Mouse (Mus musculus) forebrain, embryonic 11.5 days (tissue): ENCODE measurements around the gene Ginm1. TPM values are rescaled to one million over a fixed set of nuclear protein-coding genes. Genes with fewer than 3 reads are reported as not detected.

Experiments used
- ATAC-seq: fragments of 200-750 bp; cut with Nextera tagmentation; replicated peaks from 2 replicates; pipeline ENCODE4 v1.8.0; 2017; ENCODE audit warnings: moderate TSS enrichment; ENCODE audit not compliant: low FRiP score
- DNase-seq: peaks from one replicate; pipeline ENCODE4 v3.0.0-alpha.2; 2017; ENCODE audit warnings: low spot score
- H3K27ac ChIP-seq: fragments of 300-500 bp; sonication (generic); 2 replicates; pipeline ENCODE4 v1.5.1; 2014; ENCODE audit warnings: low read depth, low read length
- H3K27me3 ChIP-seq: fragments of 300-500 bp; sonication (generic); 2 replicates; pipeline ENCODE4 v1.6.1; 2014; ENCODE audit warnings: mild to moderate bottlenecking, low read length, mixed read lengths; ENCODE audit not compliant: control insufficient read depth, insufficient read depth
- H3K36me3 ChIP-seq: fragments of 300-500 bp; sonication (generic); 2 replicates; pipeline ENCODE4 v1.6.1; 2014; ENCODE audit warnings: mild to moderate bottlenecking, low read length, moderate library complexity, mixed read lengths; ENCODE audit not compliant: control insufficient read depth, insufficient read depth
- H3K4me1 ChIP-seq: fragments of 300-500 bp; sonication (generic); replicated peaks from 2 replicates; pipeline ENCODE4 v1.6.1; 2014; ENCODE audit warnings: low read length, mixed read lengths; ENCODE audit not compliant: control insufficient read depth, insufficient read depth
- H3K4me2 ChIP-seq: fragments of 300-500 bp; sonication (generic); 2 replicates; pipeline ENCODE4 v1.6.1; 2014; ENCODE audit warnings: low read depth, mild to moderate bottlenecking, low read length, moderate library complexity, mixed read lengths; ENCODE audit not compliant: severe bottlenecking
- H3K4me3 ChIP-seq: fragments of 300-500 bp; sonication (generic); 2 replicates; pipeline ENCODE4 v1.5.1; 2014; ENCODE audit warnings: low read depth, low read length
- H3K9ac ChIP-seq: fragments of 300-500 bp; sonication (generic); 2 replicates; pipeline ENCODE4 v1.6.1; 2014; ENCODE audit warnings: low read length
- H3K9me3 ChIP-seq: fragments of 300-500 bp; sonication (generic); 2 replicates; pipeline ENCODE4 v1.6.1; 2016; ENCODE audit warnings: low read length, mixed read lengths; ENCODE audit not compliant: control insufficient read depth
- WGBS: fragments of 180-500 bp; shearing (Covaris S2); extraction: QIAGEN DNeasy Blood & Tissue Kit; methylation state at CpG from one replicate; pipeline ENCODE4 v1.1.7; 2014; 5-methylcytosine and 5-hydroxymethylcytosine counted together
- polyA plus RNA-seq: library from polyadenylated mRNA; unstranded; fragments of >200 nt; fragmentation: Nextera tagmentation; extraction: Ambion mirVana; gene quantifications from 2 replicates; pipeline ENCODE4 v1.2.1, GENCODE M21; 2014

The Ginm1 gene
- polyA plus RNA-seq, 1 experiment from 2014 or later: 55.2 TPM

GRCm38 (mm10) chr10:7820171-7820570 lies 27.5 kb upstream of the Ginm1 start:
- H3K27me3 ChIP-seq: no peaks in the 10 kb centered on the region
- no peaks in the 10 kb centered on the region for H3K9me3 ChIP-seq
- no peak for DNase-seq
- no peaks in the 10 kb centered on the region for H3K4me1 ChIP-seq
- 92% methylated on average over 5 of the region's 5 CpGs for WGBS
- H3K27ac ChIP-seq: no peak overlapping the region
- H3K36me3 ChIP-seq: no peaks in the 10 kb centered on the region; the same call in 1 of the 2 replicates
- H3K4me3 ChIP-seq: no peak overlapping the region
- H3K4me2 ChIP-seq: no peak overlapping the region
- ATAC-seq: no peak
- no peak overlapping the region for H3K9ac ChIP-seq

GRCm38 (mm10) chr10:7819603-7820002 lies 27.0 kb upstream of the Ginm1 start:
- no peaks in the 10 kb centered on the region for H3K9me3 ChIP-seq
- H3K27me3 ChIP-seq: no peaks in the 10 kb centered on the region
- no peaks in the 10 kb centered on the region for H3K4me1 ChIP-seq
- no peak for ATAC-seq
- H3K27ac ChIP-seq: no peak overlapping the region
- WGBS: 95% methylated on average over 4 of the region's 4 CpGs
- DNase-seq: no peak
- H3K36me3 ChIP-seq: no peaks in the 10 kb centered on the region; the same call in 1 of the 2 replicates
- no peak overlapping the region for H3K4me2 ChIP-seq
- no peak overlapping the region for H3K9ac ChIP-seq
- no peak overlapping the region for H3K4me3 ChIP-seq

GRCm38 (mm10) chr10:7819156-7819555 lies 26.5 kb upstream of the Ginm1 start:
- H3K9ac ChIP-seq: no peak overlapping the region
- H3K4me2 ChIP-seq: no peak overlapping the region
- H3K27me3 ChIP-seq: no peaks in the 10 kb centered on the region
- ATAC-seq: no peak
- no peak for DNase-seq
- WGBS: 93% methylated on average over 4 of the region's 4 CpGs
- no peaks in the 10 kb centered on the region; the same call in 1 of the 2 replicates for H3K36me3 ChIP-seq
- no peaks in the 10 kb centered on the region for H3K4me1 ChIP-seq
- H3K9me3 ChIP-seq: no peaks in the 10 kb centered on the region
- no peak overlapping the region for H3K4me3 ChIP-seq
- no peak overlapping the region for H3K27ac ChIP-seq

GRCm38 (mm10) chr10:7818676-7819075 lies 26.1 kb upstream of the Ginm1 start:
- Histone ChIP-seq H3K4me1 (no peaks in the 10 kb centered on the region), H3K4me2 (no peak overlapping the region), H3K9me3 (no peaks in the 10 kb centered on the region), H3K27ac (no peak overlapping the region), H3K9ac (no peak overlapping the region), H3K4me3 (no peak overlapping the region), H3K27me3 (no peaks in the 10 kb centered on the region), H3K36me3 (no peaks in the 10 kb centered on the region; the same call in 1 of the 2 replicates)
- DNase-seq: no peak
- ATAC-seq: no peak
- 92% methylated on average over 4 of the region's 4 CpGs for WGBS

GRCm38 (mm10) chr10:7816476-7816875 lies 23.9 kb upstream of the Ginm1 start:
- no peaks in the 10 kb centered on the region for H3K27me3 ChIP-seq
- no peaks in the 10 kb centered on the region for H3K4me1 ChIP-seq
- peaks cover 2% of the 10 kb centered on the region; the same call in 1 of the 2 replicates for H3K36me3 ChIP-seq
- no peaks in the 10 kb centered on the region for H3K9me3 ChIP-seq
- H3K27ac ChIP-seq: no peak overlapping the region
- WGBS: 94% methylated on average over 2 of the region's 2 CpGs
- ATAC-seq: no peak
- H3K4me2 ChIP-seq: no peak overlapping the region
- H3K4me3 ChIP-seq: no peak overlapping the region
- H3K9ac ChIP-seq: no peak overlapping the region
- no peak for DNase-seq

- Histone ChIP-seq H3K9ac (no peak overlapping the region), H3K36me3 (peaks cover 2% of the 10 kb centered on the region; the same call in 1 of the 2 replicates), H3K27me3 (no peaks in the 10 kb centered on the region), H3K9me3 (no peaks in the 10 kb centered on the region), H3K27ac (no peak overlapping the region), H3K4me1 (no peaks in the 10 kb centered on the region), H3K4me2 (no peak overlapping the region), H3K4me3 (no peak overlapping the region)
- DNase-seq (no peak), ATAC-seq (peak; percentile 27; the same call in 1 of the 2 replicates)
- 55% methylated on average over 2 of the region's 2 CpGs for WGBS
Measured at GRCm38 (mm10) chr10:7809937-7810336, 17.3 kb upstream of the Ginm1 start.

GRCm38 (mm10) chr10:7802519-7803140 lies 10.0 kb upstream of the Ginm1 start:
- no peak overlapping the region for H3K9ac ChIP-seq
- no peak overlapping the region for H3K4me3 ChIP-seq
- H3K27me3 ChIP-seq: no peaks in the 10 kb centered on the region
- no peaks in the 10 kb centered on the region for H3K9me3 ChIP-seq
- no peak overlapping the region for H3K27ac ChIP-seq
- DNase-seq (no peak), ATAC-seq (no peak)
- no peaks in the 10 kb centered on the region; the same call in 1 of the 2 replicates for H3K36me3 ChIP-seq
- no peak overlapping the region for H3K4me2 ChIP-seq
- WGBS: 90% methylated on average over 2 of the region's 2 CpGs
- no peaks in the 10 kb centered on the region for H3K4me1 ChIP-seq

- no peak overlapping the region for H3K4me2 ChIP-seq
- no peak overlapping the region for H3K9ac ChIP-seq
- 96% methylated on average over 3 of the region's 3 CpGs for WGBS
- H3K4me1 ChIP-seq: no peaks in the 10 kb centered on the region
- no peaks in the 10 kb centered on the region for H3K9me3 ChIP-seq
- ATAC-seq (no peak), DNase-seq (no peak)
- no peak overlapping the region for H3K27ac ChIP-seq
- no peak overlapping the region for H3K4me3 ChIP-seq
- H3K27me3 ChIP-seq: no peaks in the 10 kb centered on the region
- no peaks in the 10 kb centered on the region; the same call in 1 of the 2 replicates for H3K36me3 ChIP-seq
Measured at GRCm38 (mm10) chr10:7801258-7801657, 8.6 kb upstream of the Ginm1 start.

- Histone ChIP-seq H3K9ac (peak overlapping the region; percentile 63), H3K4me1 (peaks cover 8% of the 10 kb centered on the region), H3K27ac (no peak overlapping the region), H3K4me3 (peak overlapping the region; percentile 71), H3K27me3 (no peaks in the 10 kb centered on the region), H3K36me3 (peaks cover 6% of the 10 kb centered on the region; the same call in 1 of the 2 replicates), H3K4me2 (peak overlapping the region; percentile 42), H3K9me3 (no peaks in the 10 kb centered on the region)
- no peak for DNase-seq
- ATAC-seq: peak; percentile 32; the same call in 1 of the 2 replicates
- whole genome bisulfite sequencing: under 1% methylated on average over 10 of the region's 10 CpGs
Measured at GRCm38 (mm10) chr10:7792254-7792750, 322 bp downstream of the Ginm1 start.
